Mouse (Mus musculus): ENCODE measurements around the gene Tmem218. TPM values are rescaled to one million over a fixed set of nuclear protein-coding genes. Genes with fewer than 3 reads are reported as not detected.

The Tmem218 gene
- polyA plus RNA-seq, 1 experiment from 2014 or later = 6.7 TPM

DNA sequence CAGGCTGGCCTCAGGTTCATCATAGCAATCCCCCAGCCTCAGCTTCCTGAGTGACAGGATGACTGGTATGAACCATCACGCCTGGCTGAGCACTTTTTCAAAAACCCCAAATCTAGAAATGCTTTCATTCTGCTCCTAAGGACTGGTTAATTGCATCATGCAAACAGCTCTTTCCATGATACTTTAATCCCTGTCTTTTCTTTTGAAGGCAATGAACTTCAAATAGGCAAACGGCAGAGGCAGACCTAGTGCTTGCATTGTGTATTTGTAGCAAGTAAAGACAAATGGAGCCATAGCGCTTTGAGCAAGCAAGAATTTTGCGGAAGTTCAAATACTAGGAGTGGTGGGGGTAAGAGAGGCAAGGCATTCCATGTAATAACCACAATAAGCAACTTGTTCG is 26.4 kb upstream of the Tmem218 start:
- H3K9me3 ChIP-seq (ENCODE audit: control insufficient read depth, low read length) = no peaks in the 10 kb centered on the region
- H3K4me3 ChIP-seq (ENCODE audit: low read depth, low read length) = no peak overlapping the region
- DNase-seq (ENCODE audit: low spot score) (no peak), ATAC-seq (replicated peaks; ENCODE audit: low FRiP score) (no peak)
- H3K27me3 ChIP-seq (replicated peaks; ENCODE audit: control insufficient read depth, insufficient read depth, low read length) = peaks cover under 1% of the 10 kb centered on the region; the same call in 1 of the 2 replicates
- 75% methylated on average over 5 of the region's 5 CpGs for WGBS
- H3K9ac ChIP-seq (ENCODE audit: low read depth, low read length) = no peak overlapping the region
- no peaks in the 10 kb centered on the region for H3K36me3 ChIP-seq (ENCODE audit: control insufficient read depth, insufficient read depth, low read length)
- no peak overlapping the region for H3K4me2 ChIP-seq
- no peaks in the 10 kb centered on the region for H3K4me1 ChIP-seq (replicated peaks; ENCODE audit: control insufficient read depth, insufficient read depth, low read length)
- no peak overlapping the region for H3K27ac ChIP-seq (ENCODE audit: low read depth, low read length)

DNA sequence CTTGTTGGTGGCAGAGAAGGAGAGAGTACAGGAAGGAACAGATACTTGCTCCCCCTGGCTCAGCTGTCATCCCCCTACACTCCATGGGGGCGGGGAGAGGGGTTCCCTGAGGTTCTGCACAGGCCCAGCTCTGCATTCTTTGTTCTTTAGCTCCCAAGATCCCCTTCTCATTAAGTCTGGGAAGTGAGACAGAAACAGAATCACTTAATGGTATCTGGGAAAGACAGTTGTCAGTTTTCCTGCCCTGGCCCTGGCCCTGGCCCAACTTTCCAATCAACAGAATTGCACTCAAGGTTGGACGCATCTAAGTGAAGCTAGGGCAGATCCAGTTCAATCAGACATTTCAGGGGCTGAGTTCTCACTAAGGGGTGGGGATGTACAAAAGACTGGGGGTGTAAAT is 24.8 kb upstream of the Tmem218 start:
- ATAC-seq (replicated peaks; ENCODE audit: low FRiP score) = no peak
- H3K4me1 ChIP-seq (replicated peaks; ENCODE audit: control insufficient read depth, insufficient read depth, low read length) = no peaks in the 10 kb centered on the region
- no peak overlapping the region for H3K9ac ChIP-seq (ENCODE audit: low read depth, low read length)
- H3K9me3 ChIP-seq (ENCODE audit: control insufficient read depth, low read length) = no peaks in the 10 kb centered on the region
- no peak for DNase-seq (ENCODE audit: low spot score)
- H3K4me2 ChIP-seq = no peak overlapping the region
- no peaks in the 10 kb centered on the region for H3K36me3 ChIP-seq (ENCODE audit: control insufficient read depth, insufficient read depth, low read length)
- no peak overlapping the region for H3K4me3 ChIP-seq (ENCODE audit: low read depth, low read length)
- H3K27ac ChIP-seq (ENCODE audit: low read depth, low read length) = no peak overlapping the region
- H3K27me3 ChIP-seq (replicated peaks; ENCODE audit: control insufficient read depth, insufficient read depth, low read length) = no peaks in the 10 kb centered on the region
- 78% methylated on average over 2 of the region's 2 CpGs for WGBS

DNA sequence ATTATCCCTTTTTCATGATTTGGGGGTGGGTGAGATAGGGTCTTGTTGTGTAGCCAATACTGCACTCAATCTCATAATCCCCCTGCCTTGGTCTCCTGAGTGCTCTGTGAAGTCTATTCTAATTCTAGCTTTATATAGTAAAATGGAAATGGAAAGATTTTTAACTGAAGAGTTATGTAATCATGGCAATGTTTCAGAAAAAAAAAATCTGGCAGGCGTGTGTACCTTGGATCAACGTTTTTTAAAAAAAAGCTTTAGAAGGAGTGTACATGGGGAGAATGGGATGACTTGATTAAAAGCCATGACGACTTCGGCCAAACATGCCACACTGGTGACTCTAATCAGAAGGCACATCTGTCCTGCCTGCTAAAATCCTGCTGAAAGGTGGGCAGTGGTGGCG is 20.6 kb upstream of the Tmem218 start:
- DNase-seq (ENCODE audit: low spot score) = no peak
- Histone ChIP-seq H3K4me2 (no peak overlapping the region), H3K27me3 (replicated peaks; ENCODE audit: control insufficient read depth, insufficient read depth, low read length) (no peaks in the 10 kb centered on the region), H3K9me3 (ENCODE audit: control insufficient read depth, low read length) (no peaks in the 10 kb centered on the region), H3K9ac (ENCODE audit: low read depth, low read length) (no peak overlapping the region), H3K27ac (ENCODE audit: low read depth, low read length) (no peak overlapping the region), H3K4me1 (replicated peaks; ENCODE audit: control insufficient read depth, insufficient read depth, low read length) (no peaks in the 10 kb centered on the region), H3K4me3 (ENCODE audit: low read depth, low read length) (no peak overlapping the region), H3K36me3 (ENCODE audit: control insufficient read depth, insufficient read depth, low read length) (no peaks in the 10 kb centered on the region)
- ATAC-seq (replicated peaks; ENCODE audit: low FRiP score) = no peak
- WGBS = 83% methylated on average over 5 of the region's 5 CpGs

DNA sequence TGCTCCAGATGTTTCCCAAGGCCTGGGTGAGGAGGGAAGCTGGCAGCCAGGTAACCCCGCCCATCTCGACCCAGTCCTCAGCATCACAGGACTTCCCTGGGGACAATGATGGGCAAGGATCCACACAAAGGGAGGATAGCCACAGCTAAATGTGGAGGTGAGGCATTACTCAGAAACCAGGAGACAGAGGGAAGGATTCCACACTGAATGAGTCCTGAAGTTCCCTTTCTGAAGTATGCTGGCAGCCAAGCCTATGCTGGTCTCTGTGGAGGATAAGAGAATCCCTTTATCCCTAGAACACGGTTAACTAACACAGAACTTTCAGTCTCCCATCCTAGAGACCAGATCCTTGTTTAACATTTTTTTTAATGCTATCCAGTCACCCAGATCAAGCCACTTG is 20.0 kb upstream of the Tmem218 start:
- no peak for DNase-seq (ENCODE audit: low spot score)
- no peaks in the 10 kb centered on the region for H3K36me3 ChIP-seq (ENCODE audit: control insufficient read depth, insufficient read depth, low read length)
- no peak overlapping the region for H3K4me3 ChIP-seq (ENCODE audit: low read depth, low read length)
- H3K27ac ChIP-seq (ENCODE audit: low read depth, low read length) = no peak overlapping the region
- WGBS = 78% methylated on average over 3 of the region's 3 CpGs
- no peak overlapping the region for H3K4me2 ChIP-seq
- no peak overlapping the region for H3K9ac ChIP-seq (ENCODE audit: low read depth, low read length)
- H3K4me1 ChIP-seq (replicated peaks; ENCODE audit: control insufficient read depth, insufficient read depth, low read length) = no peaks in the 10 kb centered on the region
- no peaks in the 10 kb centered on the region for H3K27me3 ChIP-seq (replicated peaks; ENCODE audit: control insufficient read depth, insufficient read depth, low read length)
- ATAC-seq (replicated peaks; ENCODE audit: low FRiP score) = no peak
- no peaks in the 10 kb centered on the region for H3K9me3 ChIP-seq (ENCODE audit: control insufficient read depth, low read length)

DNA sequence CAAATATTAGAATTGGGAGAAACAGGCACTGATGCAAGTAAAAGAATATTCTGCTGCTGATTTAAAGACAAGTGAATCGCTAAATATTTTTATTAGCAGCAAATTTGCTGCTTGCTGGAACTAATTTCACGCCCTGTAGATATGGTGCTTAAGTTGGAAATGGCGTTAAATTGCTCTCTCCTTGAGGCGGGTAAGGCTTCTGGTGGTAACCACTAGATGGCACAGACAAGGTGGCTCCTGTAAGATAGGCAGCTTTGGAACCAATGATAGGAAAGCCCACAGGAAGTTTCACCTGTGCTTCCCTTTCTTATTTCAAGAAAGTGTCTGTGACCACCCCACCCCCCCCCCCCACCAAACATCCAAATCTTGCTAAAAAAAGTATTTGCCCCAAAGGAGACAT is 11.0 kb upstream of the Tmem218 start:
- no peaks in the 10 kb centered on the region for H3K9me3 ChIP-seq (ENCODE audit: control insufficient read depth, low read length)
- no peak overlapping the region for H3K4me3 ChIP-seq (ENCODE audit: low read depth, low read length)
- no peak for DNase-seq (ENCODE audit: low spot score)
- H3K9ac ChIP-seq (ENCODE audit: low read depth, low read length) = no peak overlapping the region
- H3K4me2 ChIP-seq = no peak overlapping the region
- no peaks in the 10 kb centered on the region for H3K4me1 ChIP-seq (replicated peaks; ENCODE audit: control insufficient read depth, insufficient read depth, low read length)
- 58% methylated on average over 4 of the region's 4 CpGs for WGBS
- H3K36me3 ChIP-seq (ENCODE audit: control insufficient read depth, insufficient read depth, low read length) = no peaks in the 10 kb centered on the region
- H3K27ac ChIP-seq (ENCODE audit: low read depth, low read length) = no peak overlapping the region
- H3K27me3 ChIP-seq (replicated peaks; ENCODE audit: control insufficient read depth, insufficient read depth, low read length) = no peaks in the 10 kb centered on the region
- ATAC-seq (replicated peaks; ENCODE audit: low FRiP score) = no peak

DNA sequence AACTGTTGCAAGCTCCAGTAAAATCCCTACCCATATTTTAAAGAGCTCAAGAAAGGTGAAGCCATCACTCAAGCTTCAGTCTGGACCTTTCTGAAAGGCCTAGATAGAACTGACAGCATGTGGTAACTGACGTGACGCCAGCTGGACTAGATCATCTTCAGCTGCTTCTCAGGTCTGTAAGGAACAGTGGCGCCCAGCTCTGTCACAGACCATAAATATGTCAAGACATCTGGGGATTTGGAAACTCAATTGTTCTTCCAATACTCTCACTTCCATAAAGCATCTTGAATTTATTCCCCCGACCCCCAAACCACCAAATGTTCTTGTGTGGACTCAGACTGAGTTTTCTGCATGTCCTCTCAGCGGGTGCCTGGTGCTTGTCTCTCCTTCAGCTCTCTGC is 7.6 kb upstream of the Tmem218 start:
- no peaks in the 10 kb centered on the region for H3K36me3 ChIP-seq (ENCODE audit: control insufficient read depth, insufficient read depth, low read length)
- no peak overlapping the region for H3K9ac ChIP-seq (ENCODE audit: low read depth, low read length)
- no peaks in the 10 kb centered on the region for H3K27me3 ChIP-seq (replicated peaks; ENCODE audit: control insufficient read depth, insufficient read depth, low read length)
- 73% methylated on average over 5 of the region's 5 CpGs for WGBS
- ATAC-seq (replicated peaks; ENCODE audit: low FRiP score) (no peak), DNase-seq (ENCODE audit: low spot score) (no peak)
- no peaks in the 10 kb centered on the region for H3K4me1 ChIP-seq (replicated peaks; ENCODE audit: control insufficient read depth, insufficient read depth, low read length)
- H3K27ac ChIP-seq (ENCODE audit: low read depth, low read length) = no peak overlapping the region
- H3K4me2 ChIP-seq = no peak overlapping the region
- H3K4me3 ChIP-seq (ENCODE audit: low read depth, low read length) = no peak overlapping the region
- H3K9me3 ChIP-seq (ENCODE audit: control insufficient read depth, low read length) = no peaks in the 10 kb centered on the region

DNA sequence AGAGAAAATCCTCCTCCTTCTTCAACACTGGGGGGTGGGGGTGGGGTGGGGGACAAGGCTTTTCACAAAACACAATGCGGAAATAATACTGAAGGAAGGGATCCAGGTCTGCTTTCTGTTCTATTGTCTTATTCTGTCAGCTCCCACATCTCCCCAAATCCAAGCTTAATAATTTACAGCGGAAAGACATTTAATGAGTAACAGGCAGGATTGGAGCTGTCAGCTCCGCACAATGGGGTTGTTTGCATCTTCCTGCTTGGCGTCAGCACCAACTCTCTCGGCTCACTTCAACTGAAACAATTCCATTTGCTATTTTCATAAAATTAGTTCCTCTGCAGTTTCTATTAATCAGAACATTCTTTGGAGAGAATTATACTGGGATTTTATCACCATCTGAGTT is 4.1 kb upstream of the Tmem218 start:
- Histone ChIP-seq H3K9me3 (ENCODE audit: control insufficient read depth, low read length) (no peaks in the 10 kb centered on the region), H3K4me3 (ENCODE audit: low read depth, low read length) (no peak overlapping the region), H3K27ac (ENCODE audit: low read depth, low read length) (no peak overlapping the region), H3K36me3 (ENCODE audit: control insufficient read depth, insufficient read depth, low read length) (no peaks in the 10 kb centered on the region), H3K4me1 (replicated peaks; ENCODE audit: control insufficient read depth, insufficient read depth, low read length) (0 out of 2 replicates have a peak, but pooled peaks cover 5% of the 10 kb centered on the region), H3K4me2 (no peak overlapping the region), H3K27me3 (replicated peaks; ENCODE audit: control insufficient read depth, insufficient read depth, low read length) (no peaks in the 10 kb centered on the region), H3K9ac (ENCODE audit: low read depth, low read length) (no peak overlapping the region)
- DNase-seq (ENCODE audit: low spot score) (no peak), ATAC-seq (replicated peaks; ENCODE audit: low FRiP score) (no peak)
- whole genome bisulfite sequencing = 64% methylated on average over 5 of the region's 5 CpGs

DNA sequence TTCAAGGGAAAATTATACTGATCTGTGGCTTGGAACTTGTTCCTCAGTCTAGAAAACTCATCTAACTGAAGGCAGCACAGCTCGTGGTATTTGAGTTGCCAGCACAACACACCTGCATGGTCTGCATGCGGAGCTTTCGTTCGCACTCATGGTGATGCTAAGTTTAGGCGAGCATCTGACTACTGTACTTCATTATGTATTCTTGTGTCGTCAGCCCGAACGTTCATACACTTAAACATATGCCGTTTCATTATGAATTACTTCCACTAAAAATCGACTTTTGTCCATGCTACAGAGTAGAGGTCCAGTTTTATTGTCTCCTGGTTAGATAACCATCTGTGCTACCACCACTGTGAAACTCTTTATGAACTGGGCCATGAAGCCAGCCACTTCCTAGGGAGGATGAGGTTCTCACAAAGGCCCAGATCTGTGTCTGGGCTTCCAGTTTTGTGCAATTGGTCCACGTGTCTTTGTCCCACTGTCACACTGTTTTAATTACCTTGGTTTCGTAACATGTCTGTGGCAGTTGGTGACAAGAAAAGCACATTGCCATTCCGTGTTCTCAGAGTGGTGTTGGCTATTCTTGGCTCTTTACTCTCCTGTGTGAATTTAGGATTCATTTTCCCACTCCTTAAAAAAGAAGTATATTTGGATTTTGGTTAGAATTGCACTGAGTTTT is 5.2 kb downstream of the Tmem218 start:
- H3K27ac ChIP-seq (ENCODE audit: low read depth, low read length) = no peak overlapping the region
- H3K36me3 ChIP-seq (ENCODE audit: control insufficient read depth, insufficient read depth, low read length) = no peaks in the 10 kb centered on the region
- H3K9ac ChIP-seq (ENCODE audit: low read depth, low read length) = no peak overlapping the region
- H3K4me2 ChIP-seq = no peak overlapping the region
- H3K4me3 ChIP-seq (ENCODE audit: low read depth, low read length) = no peak overlapping the region
- 83% methylated on average over 13 of the region's 13 CpGs for WGBS
- peaks cover 5% of the 10 kb centered on the region; the same call in 1 of the 2 replicates for H3K4me1 ChIP-seq (replicated peaks; ENCODE audit: control insufficient read depth, insufficient read depth, low read length)
- DNase-seq (ENCODE audit: low spot score) = no peak
- no peak for ATAC-seq (replicated peaks; ENCODE audit: low FRiP score)
- H3K9me3 ChIP-seq (ENCODE audit: control insufficient read depth, low read length) = no peaks in the 10 kb centered on the region
- H3K27me3 ChIP-seq (replicated peaks; ENCODE audit: control insufficient read depth, insufficient read depth, low read length) = no peaks in the 10 kb centered on the region

DNA sequence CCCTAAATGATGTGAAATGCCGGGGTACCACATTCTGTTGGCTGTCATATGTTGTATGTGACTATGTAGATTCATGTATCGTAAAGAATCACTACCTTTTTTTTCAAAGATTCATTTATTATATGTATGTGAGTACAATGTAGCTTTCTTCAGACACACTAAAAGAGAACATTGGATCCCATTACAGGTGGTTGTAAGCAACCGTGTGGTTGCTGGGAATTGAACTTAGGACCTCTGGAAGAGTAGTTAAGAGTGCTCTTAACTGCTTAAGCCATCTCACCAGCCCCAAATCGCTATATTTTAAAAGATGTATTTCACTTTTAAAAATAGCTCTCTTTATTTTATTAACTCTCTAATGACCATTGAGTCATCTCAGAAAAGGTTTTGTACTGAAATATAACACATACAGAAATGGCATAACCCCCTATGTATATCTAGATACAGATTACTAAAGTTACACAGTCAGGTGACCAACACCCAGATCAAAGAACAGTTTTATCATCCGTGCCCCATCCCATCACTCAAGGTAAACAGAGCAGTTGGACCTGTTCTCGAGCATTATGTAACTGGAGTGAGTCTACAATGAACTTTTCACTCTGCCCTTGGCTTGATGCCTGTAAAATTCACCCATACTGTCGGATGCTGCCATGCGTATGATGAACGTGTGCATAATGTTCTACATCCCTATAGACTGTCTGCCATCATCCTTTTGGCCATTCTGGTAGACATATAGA is 6.5 kb downstream of the Tmem218 start:
- WGBS = 83% methylated on average over 9 of the region's 9 CpGs
- DNase-seq (ENCODE audit: low spot score) = no peak
- no peak for ATAC-seq (replicated peaks; ENCODE audit: low FRiP score)

More for the DNA sequence above, 6.5 kb downstream of the Tmem218 start:
- Histone ChIP-seq H3K36me3 (ENCODE audit: control insufficient read depth, insufficient read depth, low read length) (no peaks in the 10 kb centered on the region), H3K27ac (ENCODE audit: low read depth, low read length) (no peak overlapping the region), H3K27me3 (replicated peaks; ENCODE audit: control insufficient read depth, insufficient read depth, low read length) (no peaks in the 10 kb centered on the region), H3K4me3 (ENCODE audit: low read depth, low read length) (no peak overlapping the region), H3K9ac (ENCODE audit: low read depth, low read length) (no peak overlapping the region), H3K4me1 (replicated peaks; ENCODE audit: control insufficient read depth, insufficient read depth, low read length) (no peaks in the 10 kb centered on the region; the same call in 1 of the 2 replicates), H3K9me3 (ENCODE audit: control insufficient read depth, low read length) (no peaks in the 10 kb centered on the region), H3K4me2 (no peak overlapping the region)

All from liver, embryonic 11.5 days (tissue).